Mouse (Mus musculus) neural tube, embryonic 15.5 days (tissue): ENCODE data around the gene Lrch1. TPM values are rescaled to one million over a fixed set of nuclear protein-coding genes. Genes with fewer than 3 reads are reported as not detected.

ENCODE experiments used
- ATAC-seq: fragments of 200-750 bp; cut with Nextera tagmentation; 2 replicates; pipeline ENCODE4 v1.8.0; 2017; ENCODE audit warnings: mild to moderate bottlenecking, moderate TSS enrichment, moderate library complexity; ENCODE audit not compliant: low FRiP score
- H3K27ac ChIP-seq: fragments of 300-500 bp; sonication (generic); replicated peaks from 2 replicates; pipeline ENCODE4 v1.5.1; 2015; ENCODE audit warnings: mild to moderate bottlenecking, inconsistent platforms
- H3K27me3 ChIP-seq: fragments of 300-500 bp; sonication (generic); replicated peaks from 2 replicates; pipeline ENCODE4 v1.6.1; 2015; ENCODE audit warnings: inconsistent platforms
- H3K36me3 ChIP-seq: fragments of 300-500 bp; sonication (generic); 2 replicates; pipeline ENCODE4 v1.6.1; 2015; ENCODE audit warnings: inconsistent platforms
- H3K4me1 ChIP-seq: fragments of 300-500 bp; sonication (generic); 2 replicates; pipeline ENCODE4 v1.6.1; 2015; ENCODE audit warnings: inconsistent platforms
- H3K4me2 ChIP-seq: fragments of 300-500 bp; sonication (generic); 2 replicates; pipeline ENCODE4 v1.6.1; 2015; ENCODE audit warnings: inconsistent platforms, mild to moderate bottlenecking, moderate library complexity
- H3K4me3 ChIP-seq: fragments of 300-500 bp; sonication (generic); replicated peaks from 2 replicates; pipeline ENCODE4 v1.5.1; 2015; ENCODE audit warnings: mild to moderate bottlenecking, inconsistent platforms
- H3K9ac ChIP-seq: fragments of 300-500 bp; sonication (generic); replicated peaks from 2 replicates; pipeline ENCODE4 v1.6.1; 2015; ENCODE audit warnings: mild to moderate bottlenecking, inconsistent platforms
- H3K9me3 ChIP-seq: fragments of 300-500 bp; sonication (generic); replicated peaks from 2 replicates; pipeline ENCODE4 v1.6.1; 2016; ENCODE audit warnings: inconsistent platforms
- WGBS: fragments of 180-500 bp; shearing (Covaris S2); methylation state at CpG from one replicate; pipeline ENCODE4 v1.1.7; 2015; ENCODE audit warnings: mixed read lengths; 5-methylcytosine and 5-hydroxymethylcytosine counted together
- polyA plus RNA-seq: library from polyadenylated mRNA; unstranded; fragments of >200 nt; fragmentation: Nextera tagmentation; extraction: Ambion mirVana; gene quantifications from 2 replicates; pipeline ENCODE4 v1.2.1, GENCODE M21; 2015

The Lrch1 gene
- polyA plus RNA-seq, 1 experiment from 2014 or later = 20.6 TPM

DNA sequence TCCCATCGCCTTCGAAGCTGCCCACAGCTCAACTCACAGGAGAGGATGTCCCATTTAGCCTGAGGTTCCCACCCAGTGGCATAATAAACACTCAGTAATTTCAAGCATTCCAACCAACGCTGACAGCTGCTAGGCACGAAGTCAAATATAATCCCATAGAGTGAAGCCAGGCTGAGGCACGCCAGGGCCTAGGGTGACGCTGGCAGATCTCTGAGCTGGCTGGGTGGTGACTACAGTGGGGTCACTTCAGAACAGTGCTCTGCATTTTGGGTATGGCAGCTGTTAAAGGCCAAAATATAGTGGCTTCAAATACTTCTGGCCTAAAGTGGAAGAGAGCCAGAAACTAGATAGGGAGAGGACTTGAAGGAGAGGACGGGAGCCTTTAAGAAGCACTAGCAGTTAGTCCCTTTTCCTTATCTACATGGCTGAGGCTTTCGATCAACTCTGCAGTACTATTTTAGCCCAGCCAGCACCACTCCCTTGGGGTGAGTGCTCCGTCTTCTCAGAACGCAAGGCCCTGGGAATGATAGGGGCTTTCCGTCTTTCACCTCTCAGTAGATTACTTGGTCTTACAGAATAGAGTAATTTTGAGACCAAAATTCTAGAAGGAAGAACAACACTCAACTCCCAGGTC lies 127.4 kb downstream of the Lrch1 start:
- no peak for ATAC-seq
- WGBS = 74% methylated on average over 11 of the region's 11 CpGs
- Histone ChIP-seq H3K27ac (0 out of 2 replicates have a peak overlapping the region, but pooled peaks have one; percentile 1), H3K4me3 (no peak overlapping the region), H3K9me3 (no peaks in the 10 kb centered on the region), H3K36me3 (peaks cover 3% of the 10 kb centered on the region; the same call in 1 of the 2 replicates), H3K27me3 (no peaks in the 10 kb centered on the region), H3K4me2 (no peak overlapping the region), H3K4me1 (peaks cover 5% of the 10 kb centered on the region; the same call in 1 of the 2 replicates), H3K9ac (no peak overlapping the region)

GRCm38 (mm10) chr14:74816705-74817104 lies 131.0 kb downstream of the Lrch1 start:
- ATAC-seq = no peak
- no peak overlapping the region for H3K4me3 ChIP-seq
- no peaks in the 10 kb centered on the region for H3K36me3 ChIP-seq
- no peaks in the 10 kb centered on the region for H3K27me3 ChIP-seq
- H3K4me2 ChIP-seq = no peak overlapping the region
- H3K4me1 ChIP-seq = peaks cover 14% of the 10 kb centered on the region
- no peak overlapping the region for H3K27ac ChIP-seq
- 52% methylated on average over 6 of the region's 6 CpGs for WGBS
- no peak overlapping the region for H3K9ac ChIP-seq
- H3K9me3 ChIP-seq = no peaks in the 10 kb centered on the region

GRCm38 (mm10) chr14:74814848-74815789 lies 132.6 kb downstream of the Lrch1 start:
- Histone ChIP-seq H3K4me1 (peaks cover 19% of the 10 kb centered on the region), H3K4me3 (no peak overlapping the region), H3K36me3 (peaks cover 7% of the 10 kb centered on the region; the same call in 1 of the 2 replicates), H3K4me2 (no peak overlapping the region), H3K27me3 (no peaks in the 10 kb centered on the region), H3K9ac (no peak overlapping the region), H3K27ac (no peak overlapping the region), H3K9me3 (no peaks in the 10 kb centered on the region)
- WGBS = 56% methylated on average over 17 of the region's 17 CpGs
- peak; percentile 80; the same call in 1 of the 2 replicates for ATAC-seq

- no peaks in the 10 kb centered on the region for H3K9me3 ChIP-seq
- no peak for ATAC-seq
- 42% methylated on average over 11 of the region's 11 CpGs for WGBS
- no peak overlapping the region for H3K4me3 ChIP-seq
- no peaks in the 10 kb centered on the region for H3K27me3 ChIP-seq
- H3K27ac ChIP-seq = no peak overlapping the region
- no peak overlapping the region for H3K9ac ChIP-seq
- H3K4me2 ChIP-seq = no peak overlapping the region
- H3K36me3 ChIP-seq = peaks cover 18% of the 10 kb centered on the region
- H3K4me1 ChIP-seq = peaks cover 17% of the 10 kb centered on the region
Measured at GRCm38 (mm10) chr14:74811617-74812016, 136.1 kb downstream of the Lrch1 start.

- Histone ChIP-seq H3K4me3 (no peak overlapping the region), H3K36me3 (peaks cover 41% of the 10 kb centered on the region), H3K9ac (no peak overlapping the region), H3K27me3 (no peaks in the 10 kb centered on the region), H3K9me3 (0 out of 2 replicates have a peak, but pooled peaks cover 4% of the 10 kb centered on the region), H3K27ac (no peak overlapping the region), H3K4me2 (no peak overlapping the region), H3K4me1 (peaks cover 23% of the 10 kb centered on the region)
- ATAC-seq = no peak
- 75% methylated on average over 1 of the region's 1 CpGs for WGBS
Measured at GRCm38 (mm10) chr14:74801961-74802360, 145.7 kb downstream of the Lrch1 start.

- Histone ChIP-seq H3K4me2 (no peak overlapping the region; the same call in 1 of the 2 replicates), H3K9ac (no peak overlapping the region), H3K27me3 (no peaks in the 10 kb centered on the region), H3K4me1 (peaks cover 23% of the 10 kb centered on the region), H3K9me3 (0 out of 2 replicates have a peak, but pooled peaks cover 4% of the 10 kb centered on the region), H3K36me3 (peaks cover 17% of the 10 kb centered on the region), H3K4me3 (no peak overlapping the region), H3K27ac (peak overlapping the region; percentile 70)
- peak; percentile 88 for ATAC-seq
- 24% methylated on average over 16 of the region's 16 CpGs for WGBS
Measured at GRCm38 (mm10) chr14:74798063-74798890, 149.4 kb downstream of the Lrch1 start.

DNA sequence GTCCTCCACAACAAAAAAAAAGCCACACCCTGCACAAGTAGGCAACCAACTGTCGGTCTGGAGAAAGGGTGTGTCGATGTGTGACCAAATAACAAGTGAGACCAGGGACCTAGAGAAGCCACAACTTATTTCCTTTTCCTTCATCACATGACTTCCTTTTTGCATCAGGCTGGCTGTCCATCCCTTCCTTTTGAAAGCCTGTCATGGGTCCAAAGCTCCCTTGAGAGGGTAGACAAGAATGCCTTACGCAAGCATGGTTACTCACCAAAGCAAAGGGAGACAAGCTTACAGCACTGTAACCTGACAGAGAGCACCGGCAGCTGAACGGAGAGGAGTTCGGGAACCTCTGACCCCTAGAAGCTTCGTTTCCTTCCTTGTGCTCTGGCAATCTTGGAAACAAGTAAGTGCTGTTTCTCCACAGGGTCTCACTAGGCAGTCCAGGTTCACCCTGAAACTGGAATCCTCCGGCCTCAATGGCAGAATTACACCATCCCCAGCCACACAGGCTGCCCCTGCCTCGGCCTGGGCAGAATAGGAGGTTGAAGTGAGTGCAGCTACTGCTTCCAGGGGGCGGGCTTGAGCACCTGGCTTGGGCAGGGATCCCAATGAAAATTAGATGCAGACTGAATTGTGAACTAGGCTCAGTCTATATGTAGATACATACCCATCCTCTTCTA lies 150.2 kb downstream of the Lrch1 start:
- 55% methylated on average over 10 of the region's 10 CpGs for WGBS
- no peak overlapping the region for H3K4me3 ChIP-seq
- H3K36me3 ChIP-seq = peaks cover 18% of the 10 kb centered on the region
- H3K27ac ChIP-seq = peak overlapping the region; percentile 70
- no peak overlapping the region; the same call in 1 of the 2 replicates for H3K4me2 ChIP-seq
- H3K9ac ChIP-seq = no peak overlapping the region
- peaks cover 23% of the 10 kb centered on the region for H3K4me1 ChIP-seq
- 0 out of 2 replicates have a peak, but pooled peaks cover 4% of the 10 kb centered on the region for H3K9me3 ChIP-seq
- no peaks in the 10 kb centered on the region for H3K27me3 ChIP-seq
- ATAC-seq = peak; percentile 53; the same call in 1 of the 2 replicates

DNA sequence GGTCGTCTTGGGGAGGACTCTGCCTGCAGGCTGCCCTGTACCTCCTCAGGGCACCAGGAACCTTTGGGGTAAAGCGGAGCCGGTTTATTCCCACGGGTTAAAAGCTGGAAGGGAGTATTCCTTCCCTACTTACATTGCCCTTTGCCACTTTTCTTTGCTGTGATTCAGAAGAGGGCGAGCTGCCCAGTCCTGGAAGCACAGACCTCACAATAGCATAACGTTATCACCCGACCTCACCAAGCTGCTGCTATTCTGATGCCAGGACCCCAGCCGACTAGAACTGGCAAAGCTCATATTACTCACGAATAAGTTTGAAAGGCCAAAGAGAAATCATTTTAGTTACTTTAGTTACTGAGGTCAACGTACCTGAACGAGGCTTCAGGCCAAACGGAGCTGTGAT lies 152.7 kb downstream of the Lrch1 start:
- Histone ChIP-seq H3K4me3 (no peak overlapping the region), H3K27me3 (no peaks in the 10 kb centered on the region), H3K27ac (no peak overlapping the region), H3K9me3 (no peaks in the 10 kb centered on the region), H3K4me1 (peaks cover 33% of the 10 kb centered on the region), H3K4me2 (no peak overlapping the region), H3K36me3 (0 out of 2 replicates have a peak, but pooled peaks cover 7% of the 10 kb centered on the region), H3K9ac (no peak overlapping the region)
- no peak for ATAC-seq
- WGBS = 73% methylated on average over 12 of the region's 12 CpGs

- Histone ChIP-seq H3K36me3 (0 out of 2 replicates have a peak, but pooled peaks cover 7% of the 10 kb centered on the region), H3K9ac (no peak overlapping the region), H3K4me3 (no peak overlapping the region), H3K4me1 (peaks cover 22% of the 10 kb centered on the region), H3K27me3 (no peaks in the 10 kb centered on the region), H3K9me3 (no peaks in the 10 kb centered on the region), H3K27ac (no peak overlapping the region), H3K4me2 (no peak overlapping the region)
- no peak for ATAC-seq
- WGBS = 76% methylated on average over 6 of the region's 6 CpGs
Measured at GRCm38 (mm10) chr14:74792793-74793192, 154.9 kb downstream of the Lrch1 start.

GRCm38 (mm10) chr14:74790535-74790934 lies 157.1 kb downstream of the Lrch1 start:
- 24% methylated on average over 5 of the region's 5 CpGs for WGBS
- H3K9me3 ChIP-seq = no peaks in the 10 kb centered on the region

More at GRCm38 (mm10) chr14:74790535-74790934, 157.1 kb downstream of the Lrch1 start:
- H3K27me3 ChIP-seq = no peaks in the 10 kb centered on the region
- no peak overlapping the region for H3K9ac ChIP-seq
- H3K36me3 ChIP-seq = peaks cover 14% of the 10 kb centered on the region
- no peak overlapping the region for H3K27ac ChIP-seq
- H3K4me3 ChIP-seq = no peak overlapping the region
- H3K4me1 ChIP-seq = peaks cover 16% of the 10 kb centered on the region
- H3K4me2 ChIP-seq = no peak overlapping the region
- no peak for ATAC-seq
